Comparison of ENCODE assay signal across 8 mouse cellular contexts in genomic region chr17:55969966-55970891, GRCm38 (mm10). TPM values are rescaled to one million over a fixed set of nuclear protein-coding genes. Genes with fewer than 3 reads are reported as not detected.
A peak's percentile ranks its signal among the peaks of the same experiment; 100 is the strongest.
DNase-seq lines count a peak whose midpoint lies in the region; ATAC-seq lines count a peak whose summit lies in the region.

TSS of gene Shd (plus strand) at chr17:55970467.

- intact Hi-C loops in heart, postnatal 10 days (cut with DNase I) = no loop called here
- intact Hi-C loops in left cerebral cortex, postnatal 25 days (cut with DNase I) = no loop called here

- H3K36me3 ChIP-seq in lung, embryonic 16.5 days (ENCODE audit: control insufficient read depth, insufficient read depth, low read length) = 0 out of 2 replicates have a peak, but pooled peaks cover 2% of the 10 kb centered on the region
- peaks cover 15% of the 10 kb centered on the region for H3K36me3 ChIP-seq in midbrain, embryonic 16.5 days (ENCODE audit: control insufficient read depth, insufficient read depth, low read length)

- no peak for DNase-seq in lung, postnatal 14 days
- DNase-seq in embryo, embryonic 10 days (ENCODE audit: low spot score) = peak; percentile 81
- DNase-seq in heart, postnatal 10 days = peak; percentile 47 to 54
- no peak for DNase-seq in left cerebral cortex, postnatal 25 days (ENCODE audit: low spot score in 2 of 2)
- DNase-seq in spleen, postnatal 10 days (ENCODE audit: low spot score in 2 of 2) = no peak
- DNase-seq in gastrocnemius, postnatal 25 days = no peak

- no peaks in the 10 kb centered on the region for H3K9me3 ChIP-seq in lung, embryonic 16.5 days (ENCODE audit: control insufficient read depth, low read length)
- no peaks in the 10 kb centered on the region for H3K9me3 ChIP-seq in midbrain, embryonic 16.5 days (replicated peaks; ENCODE audit: control insufficient read depth, low read length, poor library complexity, severe bottlenecking)

- peak; percentile 50 for ATAC-seq in lung, embryonic 16.5 days (ENCODE audit: low read depth)
- ATAC-seq in midbrain, embryonic 16.5 days = peak; percentile 50

- peaks cover 11% of the 10 kb centered on the region; the same call in 1 of the 2 replicates for H3K4me1 ChIP-seq in lung, embryonic 16.5 days (replicated peaks; ENCODE audit: control insufficient read depth, insufficient read depth, low read length)
- H3K4me1 ChIP-seq in midbrain, embryonic 16.5 days (ENCODE audit: control insufficient read depth, insufficient read depth, low read length) = peaks cover 36% of the 10 kb centered on the region

- H3K27ac ChIP-seq in lung, embryonic 16.5 days (ENCODE audit: low read length) = no peak within 1 kb of the TSS
- H3K27ac ChIP-seq in midbrain, embryonic 16.5 days (ENCODE audit: low read length) = peak within 1 kb of the TSS; percentile 87

- H3K27me3 ChIP-seq in lung, embryonic 16.5 days (ENCODE audit: control insufficient read depth, insufficient read depth, low read depth, low read length) = peaks cover 12% of the 10 kb centered on the region
- H3K27me3 ChIP-seq in midbrain, embryonic 16.5 days (ENCODE audit: control insufficient read depth, insufficient read depth, low read depth, low read length) = no peaks in the 10 kb centered on the region

- 12% methylated on average over 47 of the region's 55 CpGs for WGBS in lung, embryonic 16.5 days
- WGBS in midbrain, embryonic 16.5 days = 7% methylated on average over 42 of the region's 55 CpGs

- peak within 1 kb of the TSS; percentile 76 for H3K9ac ChIP-seq in lung, embryonic 16.5 days (ENCODE audit: low read length)
- peak within 1 kb of the TSS; percentile 94 for H3K9ac ChIP-seq in midbrain, embryonic 16.5 days (ENCODE audit: low read depth, low read length)

- H3K4me2 ChIP-seq in lung, embryonic 16.5 days (ENCODE audit: low read depth, low read length) = peak within 1 kb of the TSS; percentile 99
- H3K4me2 ChIP-seq in midbrain, embryonic 16.5 days (ENCODE audit: low read length) = peak within 1 kb of the TSS; percentile 97

- peak within 1 kb of the TSS; percentile 58 for H3K4me3 ChIP-seq in lung, embryonic 16.5 days (ENCODE audit: low read length)
- peak within 1 kb of the TSS; percentile 77 for H3K4me3 ChIP-seq in midbrain, embryonic 16.5 days (ENCODE audit: low read depth, low read length)

RNA-seq across cellular contexts. Expression of gene Shd, which starts in this region (rescaled TPM):
- 6.8 and 7.3 TPM in 2 replicates for polyA plus RNA-seq in lung, embryonic 16.5 days (2015; fragmentation: Nextera tagmentation; extraction: Ambion mirVana)
- 1 to 10 TPM; 1.8 to 3.4 TPM for total RNA-seq in heart, postnatal 10 days (2021)
- total RNA-seq in left cerebral cortex, postnatal 25 days (2021) = 10 to 100 TPM; 30.9 to 34.4 TPM
- polyA plus RNA-seq in midbrain, embryonic 16.5 days (2015; fragmentation: Nextera tagmentation; extraction: Ambion mirVana) = 185 and 187 TPM in 2 replicates
- total RNA-seq in gastrocnemius, postnatal 25 days (2021) = under 1 TPM in 1 of 2 experiments, not detected in 1; 0.28 TPM

Comparison
In these comparisons a context has a peak if more than half of its experiments do, and no peak if none do; other contexts are left out.
1. RNA of gene Shd (total RNA-seq): 30.9 to 34.4 TPM in left cerebral cortex, postnatal 25 days; 1.8 to 3.4 TPM in heart, postnatal 10 days and 0.28 TPM in gastrocnemius, postnatal 25 days; every median in the first group is over 4 times any median in the second.
2. RNA of gene Shd (polyA plus RNA-seq): 185 to 187 TPM in midbrain, embryonic 16.5 days; 6.8 to 7.3 TPM in lung, embryonic 16.5 days; every median in the first group is over 10 times any median in the second.
3. DNase-seq: peak in embryo, embryonic 10 days (single experiment) and heart, postnatal 10 days (2 of 2); none in lung, postnatal 14 days (single experiment), left cerebral cortex, postnatal 25 days (0 of 2), spleen, postnatal 10 days (0 of 2) and gastrocnemius, postnatal 25 days (single experiment).